Mouse (Mus musculus): Measurements from ENCODE around the gene Olfr1223. TPM values are rescaled to one million over a fixed set of nuclear protein-coding genes. Genes with fewer than 3 reads are reported as not detected.

The Olfr1223 gene
- total and polyA plus RNA-seq, 3 experiments = not detected

DNA sequence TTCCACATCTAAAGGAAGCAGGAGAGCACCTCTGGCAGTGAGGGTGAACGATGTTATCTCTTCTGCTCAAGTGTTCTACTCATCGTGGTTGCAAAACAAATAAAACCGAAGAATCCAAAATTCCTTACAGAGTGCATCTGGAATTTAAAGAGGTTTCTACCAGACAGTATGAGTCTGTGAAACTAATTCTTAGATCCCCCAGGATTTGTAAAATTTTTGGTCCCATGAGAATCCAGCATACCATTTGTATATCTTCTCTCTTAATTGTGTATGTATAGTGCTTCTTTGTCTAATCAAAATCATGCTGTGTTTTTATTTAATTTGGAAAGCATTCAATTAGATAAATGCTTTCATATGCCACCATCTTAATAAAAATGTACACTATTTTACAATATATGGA, 18.4 kb downstream of the Olfr1223 start, which contains the start of gene Olfr1222:
Olfr1222 (minus strand) TSS at position 101 of the 400 bp plus-strand sequence.
- no peak for TF ChIP-seq POLR2A (IDR thresholded peaks at IDR 0.05; ENCODE audit: insufficient read depth, low read depth, low read length)
- TF ChIP-seq EP300 (IDR thresholded peaks at IDR 0.05; ENCODE audit: insufficient read depth, low read depth, low read length) = no peak
- TF ChIP-seq CTCF (IDR thresholded peaks at IDR 0.05) = no peak
- Histone ChIP-seq H3K4me3 (no peak within 1 kb of the TSS), H3K27ac (no peak within 1 kb of the TSS), H3K4me1 (ENCODE audit: control insufficient read depth, insufficient read depth, low read length) (no peaks in the 10 kb centered on the region), H3K79me2 (replicated peaks; ENCODE audit: control insufficient read depth, insufficient read depth, low read length) (no peaks in the 10 kb centered on the region), H3K9ac (ENCODE audit: low read depth, low read length) (no peak within 1 kb of the TSS), H3K36me3 (ENCODE audit: control insufficient read depth, insufficient read depth, low read length) (no peaks in the 10 kb centered on the region), H3K27me3 (ENCODE audit: control insufficient read depth, insufficient read depth, low read length) (no peaks in the 10 kb centered on the region)
- intact Hi-C loops (cut with DNase I) = no loop called here
- WGBS = 23% methylated on average over 3 of the region's 3 CpGs
- no peak for DNase-seq

DNA sequence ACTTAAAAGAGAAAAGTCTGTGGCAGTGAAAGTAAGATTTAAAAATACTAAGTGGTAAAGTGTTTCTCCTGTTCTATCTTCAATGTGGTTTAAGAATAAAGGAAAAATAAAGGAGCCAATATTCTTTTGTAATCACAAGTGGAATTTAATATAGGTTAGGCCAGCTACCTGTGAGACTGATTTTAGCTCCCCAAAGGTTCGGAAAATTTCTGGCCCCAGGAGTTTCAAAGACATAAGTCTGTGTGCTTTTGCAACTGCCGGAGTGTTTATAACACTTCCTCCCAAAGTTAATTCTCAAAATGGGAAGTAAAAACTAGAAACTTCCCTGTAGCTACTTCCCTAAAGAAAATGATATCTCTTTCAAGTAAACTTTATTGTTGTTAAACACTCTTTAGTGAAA, 34.2 kb downstream of the Olfr1223 start, which contains the start of gene Olfr1221:
Olfr1221 (minus strand) TSS at position 101 of the 400 bp plus-strand sequence.
- Histone ChIP-seq H3K27ac (no peak within 1 kb of the TSS), H3K79me2 (replicated peaks; ENCODE audit: control insufficient read depth, insufficient read depth, low read length) (no peaks in the 10 kb centered on the region), H3K4me3 (no peak within 1 kb of the TSS), H3K9ac (ENCODE audit: low read depth, low read length) (no peak within 1 kb of the TSS), H3K4me1 (ENCODE audit: control insufficient read depth, insufficient read depth, low read length) (no peaks in the 10 kb centered on the region), H3K36me3 (ENCODE audit: control insufficient read depth, insufficient read depth, low read length) (no peaks in the 10 kb centered on the region), H3K27me3 (ENCODE audit: control insufficient read depth, insufficient read depth, low read length) (no peaks in the 10 kb centered on the region)
- DNase-seq = no peak
- 74% methylated on average over 2 of the region's 2 CpGs for WGBS
- no peak for TF ChIP-seq POLR2A (IDR thresholded peaks at IDR 0.05; ENCODE audit: insufficient read depth, low read depth, low read length)
- no peak for TF ChIP-seq CTCF (IDR thresholded peaks at IDR 0.05)
- TF ChIP-seq EP300 (IDR thresholded peaks at IDR 0.05; ENCODE audit: insufficient read depth, low read depth, low read length) = no peak
- intact Hi-C loops (cut with DNase I) = no loop called here

DNA sequence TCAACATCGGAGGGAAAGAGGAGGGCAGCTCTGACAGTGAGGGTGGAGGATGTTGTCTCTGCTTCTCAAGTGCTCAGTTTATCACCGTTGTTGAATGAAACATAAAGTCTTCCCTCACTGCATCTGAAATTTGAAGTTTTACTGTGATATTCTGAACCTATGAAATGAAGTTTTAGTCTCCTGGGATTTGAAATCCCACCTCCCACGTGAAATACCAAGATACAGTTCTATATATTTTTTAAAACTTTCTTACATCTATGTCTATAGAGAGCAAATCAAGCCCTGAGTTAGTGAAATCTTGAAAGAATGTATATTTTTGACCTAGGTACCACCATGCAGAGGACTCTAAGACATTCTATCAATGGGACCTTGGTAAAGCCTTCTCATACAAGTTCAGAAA, 44.6 kb downstream of the Olfr1223 start, which contains the start of gene Olfr1220:
Olfr1220 (minus strand) TSS at position 101 of the 400 bp plus-strand sequence.
- 58% methylated on average over 3 of the region's 3 CpGs for WGBS
- TF ChIP-seq CTCF (IDR thresholded peaks at IDR 0.05) = no peak
- TF ChIP-seq POLR2A (IDR thresholded peaks at IDR 0.05; ENCODE audit: insufficient read depth, low read depth, low read length) = no peak
- TF ChIP-seq EP300 (IDR thresholded peaks at IDR 0.05; ENCODE audit: insufficient read depth, low read depth, low read length) = no peak
- intact Hi-C loops (cut with DNase I) = no loop called here
- Histone ChIP-seq H3K4me3 (no peak within 1 kb of the TSS), H3K36me3 (ENCODE audit: control insufficient read depth, insufficient read depth, low read length) (no peaks in the 10 kb centered on the region), H3K9ac (ENCODE audit: low read depth, low read length) (no peak within 1 kb of the TSS), H3K27me3 (ENCODE audit: control insufficient read depth, insufficient read depth, low read length) (no peaks in the 10 kb centered on the region), H3K79me2 (replicated peaks; ENCODE audit: control insufficient read depth, insufficient read depth, low read length) (no peaks in the 10 kb centered on the region), H3K4me1 (ENCODE audit: control insufficient read depth, insufficient read depth, low read length) (no peaks in the 10 kb centered on the region), H3K27ac (no peak within 1 kb of the TSS)
- no peak for DNase-seq

DNA sequence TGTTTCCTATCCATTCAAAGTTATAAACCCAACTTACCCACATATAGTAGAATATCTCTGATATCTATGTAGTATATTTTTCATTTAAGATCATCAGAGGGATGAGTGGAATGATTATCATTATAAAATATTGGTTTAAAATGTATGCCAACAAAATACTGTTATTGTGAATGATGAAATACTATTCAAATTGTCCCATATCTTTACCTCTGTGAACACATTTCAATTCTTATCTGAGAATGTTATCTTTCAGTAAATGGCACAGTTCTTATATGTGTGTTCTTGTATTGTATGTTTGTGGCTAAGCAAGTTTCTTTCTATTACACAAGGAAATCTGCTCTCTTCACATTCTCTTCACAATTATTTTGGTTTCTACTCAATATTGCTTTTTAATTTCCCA, 45.7 kb downstream of the Olfr1223 start:
- no peaks in the 10 kb centered on the region for H3K4me1 ChIP-seq (ENCODE audit: control insufficient read depth, insufficient read depth, low read length)
- intact Hi-C loops (cut with DNase I) = no loop called here
- TF ChIP-seq POLR2A (IDR thresholded peaks at IDR 0.05; ENCODE audit: insufficient read depth, low read depth, low read length) (no peak), EP300 (IDR thresholded peaks at IDR 0.05; ENCODE audit: insufficient read depth, low read depth, low read length) (no peak)
- H3K27ac ChIP-seq = no peak overlapping the region
- no peak overlapping the region for H3K9ac ChIP-seq (ENCODE audit: low read depth, low read length)
- no peaks in the 10 kb centered on the region for H3K36me3 ChIP-seq (ENCODE audit: control insufficient read depth, insufficient read depth, low read length)
- no peak overlapping the region for H3K4me3 ChIP-seq
- no peaks in the 10 kb centered on the region for H3K79me2 ChIP-seq (replicated peaks; ENCODE audit: control insufficient read depth, insufficient read depth, low read length)
- H3K27me3 ChIP-seq (ENCODE audit: control insufficient read depth, insufficient read depth, low read length) = no peaks in the 10 kb centered on the region
- no peak for DNase-seq

DNA sequence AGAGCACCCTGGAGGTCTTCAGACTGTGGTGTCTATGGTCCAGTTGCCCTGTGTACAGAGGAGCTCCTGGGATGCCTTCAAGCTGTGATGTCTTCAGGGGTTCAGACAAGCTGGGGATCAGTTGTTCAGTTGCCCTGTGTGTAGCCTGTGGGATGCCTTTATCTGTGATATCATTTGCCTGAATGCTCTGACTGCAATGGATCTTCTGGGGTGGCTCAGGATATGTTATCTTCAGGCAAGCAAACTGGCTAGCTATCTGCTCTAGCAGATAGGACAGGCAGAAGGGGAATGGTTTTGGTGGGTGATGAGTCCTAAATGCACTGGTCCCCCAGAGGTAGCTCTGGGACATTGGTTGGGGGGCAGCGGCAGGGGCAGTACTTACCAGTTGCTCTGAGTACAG, 57.5 kb downstream of the Olfr1223 start:
- intact Hi-C loops (cut with DNase I) = no loop called here
- 97% methylated on average over 1 of the region's 1 CpGs for WGBS
- Histone ChIP-seq H3K4me3 (no peak overlapping the region), H3K27ac (no peak overlapping the region), H3K79me2 (replicated peaks; ENCODE audit: control insufficient read depth, insufficient read depth, low read length) (no peaks in the 10 kb centered on the region; the same call in 1 of the 2 replicates), H3K27me3 (ENCODE audit: control insufficient read depth, insufficient read depth, low read length) (peaks cover 2% of the 10 kb centered on the region; the same call in 1 of the 2 replicates), H3K36me3 (ENCODE audit: control insufficient read depth, insufficient read depth, low read length) (no peaks in the 10 kb centered on the region), H3K4me1 (ENCODE audit: control insufficient read depth, insufficient read depth, low read length) (no peaks in the 10 kb centered on the region), H3K9ac (ENCODE audit: low read depth, low read length) (no peak overlapping the region)
- TF ChIP-seq CTCF (IDR thresholded peaks at IDR 0.05) (no peak), POLR2A (IDR thresholded peaks at IDR 0.05; ENCODE audit: insufficient read depth, low read depth, low read length) (no peak), EP300 (IDR thresholded peaks at IDR 0.05; ENCODE audit: insufficient read depth, low read depth, low read length) (no peak)
- DNase-seq = no peak

Other genes starting within 250 kb of the Olfr1223 start
- gene Olfr1208, start 249.2 kb downstream of the Olfr1223 start, total RNA-seq (2021) = not detected
- gene Olfr1208, start 249.2 kb downstream of the Olfr1223 start, polyA plus RNA-seq (2012; rRNA removed) = not detected in 2 replicates
- not detected for gene Olfr1209, start 236.4 kb downstream of the Olfr1223 start, total RNA-seq (2021)
- gene Olfr1209, start 236.4 kb downstream of the Olfr1223 start, polyA plus RNA-seq (2012; rRNA removed) = not detected in 2 replicates
- not detected for gene Olfr1211, start 213.4 kb downstream of the Olfr1223 start, total RNA-seq (2021)
- not detected in 2 replicates for gene Olfr1211, start 213.4 kb downstream of the Olfr1223 start, polyA plus RNA-seq (2012; rRNA removed)
- not detected for gene Olfr1212, start 197.6 kb downstream of the Olfr1223 start, total RNA-seq (2021)
- gene Olfr1212, start 197.6 kb downstream of the Olfr1223 start, polyA plus RNA-seq (2012; rRNA removed) = not detected in 2 replicates
- not detected for gene Gm13762, start 171.3 kb downstream of the Olfr1223 start, total RNA-seq (2021)
- not detected in 2 replicates for gene Gm13762, start 171.3 kb downstream of the Olfr1223 start, polyA plus RNA-seq (2012; rRNA removed)
- not detected for gene Olfr1214, start 158.9 kb downstream of the Olfr1223 start, total RNA-seq (2021)
- gene Olfr1214, start 158.9 kb downstream of the Olfr1223 start, polyA plus RNA-seq (2012; rRNA removed) = not detected in 2 replicates
- not detected for gene Olfr1215, start 144.6 kb downstream of the Olfr1223 start, total RNA-seq (2021)
- not detected in 2 replicates for gene Olfr1215, start 144.6 kb downstream of the Olfr1223 start, polyA plus RNA-seq (2012; rRNA removed)
- not detected for gene Olfr1216, start 133.2 kb downstream of the Olfr1223 start, total RNA-seq (2021)
- gene Olfr1216, start 133.2 kb downstream of the Olfr1223 start, polyA plus RNA-seq (2012; rRNA removed) = not detected in 2 replicates
- gene Olfr1217, start 119.5 kb downstream of the Olfr1223 start, total RNA-seq (2021) = not detected
- not detected in 2 replicates for gene Olfr1217, start 119.5 kb downstream of the Olfr1223 start, polyA plus RNA-seq (2012; rRNA removed)
- not detected for gene Olfr1218, start 90.4 kb downstream of the Olfr1223 start, total RNA-seq (2021)
- gene Olfr1218, start 90.4 kb downstream of the Olfr1223 start, polyA plus RNA-seq (2012; rRNA removed) = not detected in 2 replicates
- gene Olfr1219, start 68.0 kb downstream of the Olfr1223 start, total RNA-seq (2021) = not detected
- not detected in 2 replicates for gene Olfr1219, start 68.0 kb downstream of the Olfr1223 start, polyA plus RNA-seq (2012; rRNA removed)
- gene Olfr1220, start 44.7 kb downstream of the Olfr1223 start, total RNA-seq (2021) = not detected
- gene Olfr1220, start 44.7 kb downstream of the Olfr1223 start, polyA plus RNA-seq (2012; rRNA removed) = not detected in 2 replicates
- not detected for gene Olfr1221, start 34.3 kb downstream of the Olfr1223 start, total RNA-seq (2021)
- gene Olfr1221, start 34.3 kb downstream of the Olfr1223 start, polyA plus RNA-seq (2012; rRNA removed) = not detected in 2 replicates
- gene Olfr1222, start 18.5 kb downstream of the Olfr1223 start, total RNA-seq (2021) = not detected
- not detected in 2 replicates for gene Olfr1222, start 18.5 kb downstream of the Olfr1223 start, polyA plus RNA-seq (2012; rRNA removed)
- not detected for gene Olfr1224-ps1, start 12.5 kb upstream of the Olfr1223 start, total RNA-seq (2021)
- not detected in 2 replicates for gene Olfr1224-ps1, start 12.5 kb upstream of the Olfr1223 start, polyA plus RNA-seq (2012; rRNA removed)
- gene Olfr1225, start 23.1 kb upstream of the Olfr1223 start, total RNA-seq (2021) = not detected
- not detected in 2 replicates for gene Olfr1225, start 23.1 kb upstream of the Olfr1223 start, polyA plus RNA-seq (2012; rRNA removed)
- not detected for gene Olfr1226, start 48.5 kb upstream of the Olfr1223 start, total RNA-seq (2021)
- gene Olfr1226, start 48.5 kb upstream of the Olfr1223 start, polyA plus RNA-seq (2012; rRNA removed) = not detected in 2 replicates
- gene Olfr1228, start 102.5 kb upstream of the Olfr1223 start, total RNA-seq (2021) = not detected
- not detected in 2 replicates for gene Olfr1228, start 102.5 kb upstream of the Olfr1223 start, polyA plus RNA-seq (2012; rRNA removed)
- gene Olfr1229, start 136.5 kb upstream of the Olfr1223 start, total RNA-seq (2021) = not detected
- not detected in 2 replicates for gene Olfr1229, start 136.5 kb upstream of the Olfr1223 start, polyA plus RNA-seq (2012; rRNA removed)
- gene Olfr1230, start 145.7 kb upstream of the Olfr1223 start, total RNA-seq (2021) = not detected
- gene Olfr1230, start 145.7 kb upstream of the Olfr1223 start, polyA plus RNA-seq (2012; rRNA removed) = not detected in 2 replicates
- gene Olfr1231, start 155.5 kb upstream of the Olfr1223 start, total RNA-seq (2021) = not detected
- gene Olfr1231, start 155.5 kb upstream of the Olfr1223 start, polyA plus RNA-seq (2012; rRNA removed) = not detected in 2 replicates
- gene Olfr1232, start 178.1 kb upstream of the Olfr1223 start, total RNA-seq (2021) = not detected
- not detected in 2 replicates for gene Olfr1232, start 178.1 kb upstream of the Olfr1223 start, polyA plus RNA-seq (2012; rRNA removed)
- gene Olfr1233, start 190.8 kb upstream of the Olfr1223 start, total RNA-seq (2021) = not detected
- gene Olfr1233, start 190.8 kb upstream of the Olfr1223 start, polyA plus RNA-seq (2012; rRNA removed) = not detected in 2 replicates
- gene Olfr1234, start 213.3 kb upstream of the Olfr1223 start, total RNA-seq (2021) = not detected
- not detected in 2 replicates for gene Olfr1234, start 213.3 kb upstream of the Olfr1223 start, polyA plus RNA-seq (2012; rRNA removed)

Data from heart, adult 2 months (tissue).